Mouse (Mus musculus) layer of hippocampus, postnatal 14 days (tissue): ENCODE data around the gene Ndufb3. TPM values are rescaled to one million over a fixed set of nuclear protein-coding genes. Genes with fewer than 3 reads are reported as not detected.
"Not testable (repeated sequence)": the region's sequence is repeated elsewhere in the genome, so short reads cannot be mapped to it uniquely, and the experiment has no call there.

Source experiments
- DNase-seq, 2 experiments: peaks; one replicate each; pipeline ENCODE4 v3.0.0; 2021 to 2022; ENCODE audit warnings: low spot score in 2 of 2, mixed read lengths in 1 of 2
- long read RNA-seq, 2 experiments: library from polyadenylated mRNA; stranded (forward); transcript quantifications; one replicate each; pipeline ENCODE4 v2.0.0; 2021
- total RNA-seq, 2 experiments: library from RNA; stranded (reverse); gene quantifications; 2 replicates each; pipeline ENCODE4 v1.2.3; 2021

Ndufb3 gene
- total RNA-seq, result 100 to 1,000 TPM in 1 of 2 experiments, 10 to 100 TPM in 1; 98.4 to 103 TPM
- long read RNA-seq, experiment 1, transcript Ndufb3-201 (3 exons, 763 nt), result major isoform, 40 of 128 reads
- long read RNA-seq, experiment 1, partial matches to known transcripts, result 86 of 128 reads
- long read RNA-seq, experiment 1, other reads (novel, unspliced or antisense), result 2 of 128 reads
- long read RNA-seq, experiment 2, transcript Ndufb3-201 (3 exons, 763 nt), result major isoform, 132 of 384 reads
- long read RNA-seq, experiment 2, partial matches to known transcripts, result 252 of 384 reads
- long read RNA-seq, experiment 2, other reads (novel, unspliced or antisense), result 0 of 384 reads

DNA sequence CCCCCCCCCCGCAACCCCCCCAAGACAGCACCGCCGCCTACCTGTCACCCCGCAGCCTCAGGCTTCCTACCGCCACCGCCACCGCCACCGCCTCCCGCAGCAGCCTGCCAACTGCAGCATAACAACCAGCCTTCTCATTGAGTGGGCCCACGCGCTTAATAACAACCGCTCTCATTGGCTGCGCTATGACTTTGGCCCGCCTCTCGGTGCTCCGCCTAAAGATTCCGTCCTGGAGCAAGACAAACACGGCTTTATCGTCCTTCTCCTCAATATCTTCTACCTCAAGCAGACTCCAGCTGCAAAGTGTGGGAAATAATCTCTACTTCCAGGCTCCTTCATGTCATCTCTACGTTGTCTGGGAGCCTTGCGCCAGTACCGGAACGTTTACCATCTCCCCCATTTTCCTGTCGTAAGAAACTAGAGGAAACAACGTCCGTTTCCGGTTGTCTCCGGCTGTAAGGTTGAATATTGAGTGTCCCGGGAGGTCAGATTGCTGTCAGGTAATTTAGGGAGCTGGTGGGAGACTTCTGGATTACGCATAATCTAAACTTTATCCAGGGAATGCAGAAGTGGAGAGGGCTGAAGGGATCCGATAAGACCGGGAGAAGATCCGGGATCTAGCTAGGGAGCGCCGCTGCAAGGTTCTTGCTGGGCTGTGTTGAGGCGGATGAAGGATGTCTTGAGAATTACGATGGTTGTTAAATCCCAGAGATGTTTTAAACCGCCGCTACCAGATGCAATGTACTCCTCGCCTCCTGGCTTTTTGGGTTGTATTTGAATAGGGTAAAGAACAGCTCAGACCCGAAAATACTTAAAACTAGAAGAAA, at the start of gene Ndufb3, which contains the start of gene Fam126b:
TSS of gene Ndufb3 (plus strand) at position 214 of the 827 bp plus-strand sequence.
TSS of gene Fam126b (minus strand) at position 153 of the 827 bp plus-strand sequence.
- peak; percentile 93 to 94 for DNase-seq

DNA sequence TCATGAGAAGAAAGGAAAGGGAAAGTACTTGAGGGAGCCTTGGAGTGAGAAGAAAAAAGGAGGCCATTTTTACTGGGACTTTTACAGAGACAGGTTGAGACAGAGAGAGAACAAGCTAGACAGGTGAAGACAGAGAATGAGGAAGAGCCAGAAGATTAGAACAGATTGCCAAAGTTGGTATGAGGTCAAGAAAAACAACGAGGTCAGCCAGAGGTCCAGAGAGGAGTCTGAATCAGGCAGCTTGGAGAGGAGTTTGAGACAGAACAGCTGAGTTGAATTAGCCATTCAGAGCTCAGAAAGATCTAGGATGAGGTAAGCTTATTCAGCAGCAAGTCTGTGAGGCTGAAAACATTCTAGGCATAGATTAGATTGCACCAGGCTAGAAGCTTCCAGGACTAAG, 44.8 kb upstream of the Ndufb3 start:
- DNase-seq, result no peak

DNA sequence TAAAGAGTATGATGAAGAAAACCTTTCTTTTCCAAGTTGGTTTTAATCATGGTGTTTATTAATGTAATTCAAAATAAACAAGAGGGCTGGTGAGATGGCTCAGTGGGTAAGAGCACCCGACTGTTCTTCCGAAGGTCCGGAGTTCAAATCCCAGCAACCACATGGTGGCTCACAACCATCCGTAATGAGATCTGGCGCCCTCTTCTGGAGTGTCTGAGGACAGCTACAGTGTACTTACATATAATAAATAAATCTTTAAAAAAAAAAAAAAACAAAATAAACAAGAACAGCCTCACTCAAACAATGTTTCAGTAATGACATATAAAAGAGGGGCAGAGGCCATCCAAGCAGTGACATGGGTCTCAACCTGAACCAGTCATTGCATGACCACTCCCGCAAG, 25.8 kb upstream of the Ndufb3 start:
- DNase-seq, result not testable (repeated sequence)

DNA sequence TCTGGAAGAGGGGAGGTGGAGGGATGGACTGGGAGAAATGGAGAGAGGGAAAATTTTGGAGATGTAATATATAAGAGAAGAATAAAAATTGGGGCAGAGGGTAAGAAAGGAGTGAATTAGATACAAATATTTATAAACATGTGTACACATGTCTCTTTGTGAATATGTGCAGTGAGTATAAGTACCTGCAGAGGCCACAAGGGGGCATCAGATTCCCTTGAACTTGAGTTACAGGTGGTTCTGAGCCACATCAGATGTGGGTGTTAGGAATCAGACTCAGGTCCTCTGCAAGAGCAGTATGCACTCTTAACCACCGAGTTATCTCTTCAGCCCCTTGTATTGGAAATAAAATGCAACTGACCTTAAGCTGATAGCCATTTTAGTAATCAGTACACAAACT, 23.7 kb upstream of the Ndufb3 start:
- peak in 1 of 2 experiments; percentile 23 for DNase-seq

DNA sequence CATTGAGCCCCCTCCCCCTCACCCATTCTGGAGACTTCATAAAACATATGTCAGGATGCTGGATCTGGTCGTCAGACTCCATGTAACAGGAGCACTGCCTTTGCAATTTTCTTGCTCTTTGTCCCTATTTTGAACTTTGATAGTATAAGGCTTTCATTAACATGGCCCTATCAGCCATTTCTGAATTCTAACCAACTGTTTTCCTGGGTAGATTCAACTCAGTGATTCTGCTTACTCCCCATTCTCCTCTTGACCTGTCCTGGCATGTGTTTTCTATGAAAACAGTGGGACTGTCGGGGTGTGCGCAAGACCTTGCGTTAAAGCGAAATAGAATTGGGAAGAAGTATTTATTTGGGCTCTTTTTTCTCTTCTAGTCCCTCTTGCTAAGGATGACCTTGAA, 21.2 kb upstream of the Ndufb3 start:
- no peak for DNase-seq

DNA sequence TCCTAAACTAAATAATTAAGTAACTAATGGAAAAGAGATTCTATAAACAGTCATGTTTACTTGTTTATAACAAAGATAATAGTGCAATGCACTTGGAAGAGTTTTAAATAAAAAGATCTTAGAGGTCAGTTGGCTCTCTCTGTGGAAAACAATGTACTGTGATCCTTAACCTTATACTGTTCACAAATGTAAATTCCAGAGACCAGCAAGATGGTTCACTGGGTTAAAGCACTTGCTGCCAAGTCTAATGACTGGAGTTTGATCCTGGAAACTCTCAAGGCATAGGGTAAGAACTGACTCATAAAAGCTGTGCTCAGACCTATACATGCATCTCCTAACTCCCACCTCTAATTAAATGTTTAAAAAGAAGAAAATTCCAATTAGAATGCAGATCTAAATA, 19.6 kb upstream of the Ndufb3 start:
- DNase-seq, result no peak

DNA sequence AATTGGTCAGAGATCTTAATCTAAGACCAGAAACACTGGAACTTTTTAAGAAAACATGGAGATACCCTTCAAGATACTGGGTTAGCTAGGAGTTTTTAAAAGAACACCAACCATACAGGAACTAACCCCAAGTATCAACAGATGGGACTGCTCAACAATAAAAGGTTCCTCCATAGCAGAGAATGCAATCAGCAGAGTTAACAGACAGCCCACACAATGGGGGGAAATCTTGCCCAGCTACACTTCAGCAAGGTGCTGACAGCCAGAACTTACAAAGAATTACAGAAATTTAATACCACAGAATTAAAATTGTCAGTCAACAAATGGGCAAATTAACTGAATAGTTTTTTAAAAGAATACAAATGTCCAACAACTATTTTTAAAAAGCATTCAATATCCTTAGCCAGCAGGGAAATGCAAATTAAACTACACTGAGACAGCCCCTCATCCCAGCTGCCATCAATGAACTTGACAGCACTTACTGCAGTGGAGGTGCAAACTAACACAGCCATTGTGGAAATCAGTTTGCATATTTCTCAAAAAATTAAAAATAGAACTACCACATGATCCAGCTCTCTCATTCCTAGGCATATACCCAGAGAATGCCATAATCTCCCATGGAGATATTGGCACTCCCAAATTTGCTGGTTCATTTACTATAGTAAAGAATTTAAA, 17.6 kb upstream of the Ndufb3 start:
- DNase-seq, result peak in 1 of 2 experiments; percentile 15

DNA sequence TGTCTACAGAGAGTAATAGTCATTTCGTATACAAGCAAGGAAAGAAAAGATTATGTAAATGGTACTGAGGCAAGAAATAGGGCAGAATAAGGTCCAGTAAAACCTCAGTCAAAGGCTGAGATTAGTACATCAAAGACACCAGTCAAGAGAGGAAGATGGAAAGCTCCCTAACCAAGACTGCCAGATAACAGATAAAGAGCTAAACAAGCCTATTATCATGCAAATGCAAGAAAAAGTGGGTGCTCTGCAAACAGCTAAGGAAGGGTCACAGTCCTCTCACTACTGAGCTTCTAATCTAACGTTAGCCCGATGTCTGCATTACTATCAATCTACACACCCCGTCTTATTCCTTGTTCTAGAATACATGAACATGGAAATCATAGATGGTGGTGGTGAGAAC, 15.7 kb upstream of the Ndufb3 start:
- DNase-seq, result no peak

DNA sequence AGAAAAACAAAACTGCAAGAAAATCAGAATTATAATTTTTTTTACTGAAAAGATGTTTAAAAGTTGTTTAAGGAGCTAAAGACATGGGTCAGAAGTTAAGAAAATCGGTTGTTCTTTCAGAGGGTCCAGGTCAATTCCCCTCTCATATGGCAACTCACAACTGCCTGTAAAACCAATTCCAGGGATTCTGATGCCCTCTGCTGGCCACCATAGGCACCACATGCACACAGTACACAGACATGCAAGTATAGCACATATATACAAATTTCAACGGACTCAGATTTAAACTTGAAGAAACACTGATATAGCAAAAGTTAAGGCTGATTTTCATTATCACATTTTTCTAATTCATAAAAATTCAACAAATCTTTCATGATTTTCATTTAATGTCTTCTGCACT, 7.0 kb upstream of the Ndufb3 start:
- DNase-seq, result peak in 1 of 2 experiments; percentile 22

DNA sequence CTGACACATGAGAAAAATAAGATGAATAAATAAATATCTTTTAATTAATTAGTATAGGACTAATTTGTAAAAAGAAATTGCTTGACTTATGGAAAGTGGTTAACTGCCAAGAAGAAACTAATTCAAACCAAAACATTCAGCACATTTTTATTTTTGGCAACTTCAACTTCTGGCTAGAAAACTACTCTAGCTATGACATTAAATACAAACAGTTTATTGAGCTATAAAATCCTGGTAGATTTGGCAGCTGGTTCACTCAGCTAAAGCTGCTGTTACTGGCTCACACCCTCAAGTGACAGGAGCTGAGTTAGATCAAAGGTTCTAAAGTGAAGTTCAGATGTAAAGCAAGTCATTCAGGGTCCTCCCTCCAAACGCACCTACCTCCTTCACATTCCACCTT, 3.6 kb upstream of the Ndufb3 start:
- no peak for DNase-seq

DNA sequence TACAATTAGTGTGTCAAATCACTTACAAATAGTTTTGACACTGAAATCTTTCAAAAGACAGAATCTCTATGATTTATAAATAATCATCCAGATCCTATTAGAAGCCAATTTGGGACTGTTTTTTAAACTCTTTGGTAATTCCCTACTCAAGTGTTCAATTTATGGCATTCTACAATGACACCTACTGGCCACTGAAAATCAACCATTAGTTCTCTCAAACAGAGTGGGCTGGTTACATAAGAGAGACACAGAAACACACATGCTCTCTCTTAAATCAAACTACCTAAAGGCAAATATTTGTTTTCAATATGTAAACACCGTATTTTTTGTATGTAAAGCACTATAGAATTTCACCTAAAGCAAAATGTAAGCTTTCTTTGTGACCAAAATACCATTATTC, 1.9 kb upstream of the Ndufb3 start:
- peak in 1 of 2 experiments; percentile 39 for DNase-seq

DNA sequence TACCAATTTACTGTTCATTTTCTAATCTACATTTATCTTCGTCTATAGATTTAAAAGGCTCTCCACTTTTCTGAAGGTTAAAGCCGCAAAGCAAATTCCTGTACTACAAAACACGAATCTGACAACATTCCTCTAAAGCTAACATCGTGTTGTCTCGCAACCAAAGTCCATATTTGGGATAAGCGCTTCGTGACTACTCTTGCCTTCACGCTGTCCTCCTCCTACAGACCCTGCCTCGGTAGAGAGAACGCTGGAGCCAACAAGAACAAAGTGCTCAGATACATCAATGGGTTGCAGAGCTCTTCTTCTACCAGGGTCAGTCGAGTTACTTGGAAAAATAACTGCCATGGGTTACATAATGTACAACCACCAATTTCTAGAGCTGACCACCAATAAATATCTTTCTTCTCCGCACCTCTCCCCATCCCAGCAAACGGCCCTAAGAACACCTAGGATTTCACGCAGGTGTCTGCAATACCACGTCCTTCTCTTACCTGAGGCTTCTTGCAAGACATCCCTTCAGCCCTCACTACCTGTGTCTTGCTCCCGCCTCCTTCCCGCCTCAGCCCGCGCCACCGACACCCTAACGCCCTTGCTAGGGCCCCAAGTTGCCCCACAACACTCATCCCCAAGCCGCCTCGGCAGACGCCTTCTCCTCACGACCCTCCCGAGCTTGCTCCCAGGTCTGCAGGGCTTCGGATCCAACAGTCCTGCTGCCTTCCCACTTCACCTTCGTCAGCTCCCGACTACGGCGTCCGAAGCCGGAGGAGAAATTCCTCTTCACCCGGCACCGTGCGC, 612 bp upstream of the Ndufb3 start:
- DNase-seq, result peak; percentile 11 to 24

DNA sequence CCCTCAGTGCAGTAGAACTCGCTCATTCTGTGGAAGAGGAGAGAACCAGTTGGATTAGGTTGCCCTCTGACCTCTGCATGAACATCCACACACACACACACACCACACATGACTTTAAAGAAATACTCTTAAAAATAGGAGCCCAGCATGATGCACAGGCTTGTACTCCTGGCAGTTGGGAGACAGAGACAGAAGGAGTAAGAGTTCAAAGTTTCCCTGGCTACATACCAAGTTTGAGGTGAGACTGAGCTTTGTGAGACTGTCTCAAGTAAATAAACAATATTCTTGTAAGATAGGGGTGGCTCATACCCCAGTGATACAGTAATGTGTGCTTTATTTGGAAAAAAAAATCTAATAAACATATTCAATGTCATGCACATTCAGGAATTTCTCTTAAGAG, 1.3 kb downstream of the Ndufb3 start:
- DNase-seq, result no peak

DNA sequence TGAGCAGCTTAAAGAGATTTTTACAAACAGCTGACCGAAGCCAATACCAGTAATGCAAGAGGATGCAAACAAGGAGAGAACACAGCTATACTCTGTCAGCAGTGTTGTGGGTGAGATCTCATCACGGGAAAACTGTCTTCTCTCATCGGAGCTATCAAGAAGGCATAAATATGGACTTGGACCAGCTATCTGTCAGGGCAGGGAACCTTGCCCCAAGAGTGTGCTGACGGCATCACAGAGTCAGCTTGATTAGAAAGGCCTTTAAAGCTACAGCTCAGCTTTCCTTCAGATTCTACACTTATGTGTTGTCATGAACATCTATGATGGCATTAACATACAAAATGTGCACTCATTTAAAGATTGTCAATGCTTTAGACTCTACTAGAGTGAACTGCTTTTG, 16.5 kb downstream of the Ndufb3 start:
- no peak for DNase-seq

DNA sequence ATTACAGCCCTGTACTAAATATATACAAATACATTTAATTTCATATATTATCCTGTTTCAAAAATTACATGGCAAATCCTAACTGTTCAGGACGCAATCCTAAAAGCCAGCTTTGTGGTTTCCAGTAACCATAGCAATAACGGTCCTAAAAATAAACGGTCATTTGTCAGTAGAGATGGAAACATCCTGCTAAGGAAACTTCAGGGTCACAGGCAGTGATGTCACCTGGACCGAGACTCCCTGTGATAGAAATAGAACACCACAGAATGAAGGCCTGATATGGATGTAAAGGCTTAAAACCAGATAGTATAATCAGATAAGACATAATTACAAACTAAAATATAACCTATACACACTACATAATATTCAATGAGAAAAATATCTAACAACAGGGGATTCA, 17.6 kb downstream of the Ndufb3 start:
- DNase-seq, result no peak

DNA sequence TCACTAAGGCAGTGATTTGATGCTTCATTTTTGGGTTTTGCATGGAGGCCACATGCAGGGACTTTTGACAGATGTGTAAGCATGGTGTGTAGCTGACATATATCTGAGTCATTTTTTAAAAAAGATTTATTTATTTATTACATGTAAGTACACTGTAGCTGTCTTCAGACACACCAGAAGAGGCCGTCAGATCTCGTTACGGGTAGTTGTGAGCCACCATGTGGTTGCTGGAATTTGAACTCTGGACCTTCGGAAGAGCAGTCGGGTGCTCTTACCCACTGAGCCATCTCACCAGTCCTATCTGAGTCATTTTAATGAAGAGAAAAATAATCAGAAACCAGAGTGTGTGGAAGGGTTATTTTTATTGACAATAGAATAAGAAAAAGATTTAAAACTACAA, 23.4 kb downstream of the Ndufb3 start:
- not testable (repeated sequence) for DNase-seq

DNA sequence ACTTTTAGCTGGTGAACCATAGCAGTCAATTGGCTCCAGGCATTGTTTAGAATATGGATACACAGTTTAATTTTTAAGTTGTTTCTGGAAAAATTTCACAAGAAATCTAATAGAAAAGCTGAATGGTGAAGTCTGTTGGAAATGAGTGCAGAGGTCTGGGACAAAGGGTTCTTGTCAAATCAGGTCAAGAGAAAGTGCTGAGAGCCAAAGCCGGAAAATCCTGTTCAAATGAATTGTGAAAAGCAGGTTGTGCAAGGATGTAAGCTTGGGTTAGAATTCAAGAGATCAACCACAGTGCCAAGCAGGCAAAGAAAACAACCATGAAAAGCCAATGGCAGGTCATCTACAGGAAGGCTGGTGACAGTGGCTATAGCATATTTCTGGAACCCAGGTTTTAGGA, 24.0 kb downstream of the Ndufb3 start:
- no peak for DNase-seq

DNA sequence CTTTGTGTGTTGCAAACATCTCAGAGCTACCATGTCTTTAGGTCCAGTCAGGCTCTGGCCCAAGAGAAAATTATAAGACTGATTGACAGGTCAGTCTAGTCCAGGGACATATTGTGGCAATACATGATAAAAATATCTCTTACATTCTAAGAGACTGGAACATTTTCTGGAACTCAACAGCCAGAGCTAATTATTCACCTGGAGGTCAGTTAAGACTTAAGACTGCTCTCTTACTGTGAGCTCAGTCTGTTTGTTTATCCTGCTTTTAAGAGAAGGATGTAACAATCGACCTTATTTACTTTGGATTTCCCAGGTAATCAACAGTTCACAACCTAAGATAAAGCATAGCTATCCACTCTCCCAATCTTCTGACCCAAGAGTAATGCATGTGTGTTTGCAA, 24.4 kb downstream of the Ndufb3 start:
- no peak for DNase-seq

DNA sequence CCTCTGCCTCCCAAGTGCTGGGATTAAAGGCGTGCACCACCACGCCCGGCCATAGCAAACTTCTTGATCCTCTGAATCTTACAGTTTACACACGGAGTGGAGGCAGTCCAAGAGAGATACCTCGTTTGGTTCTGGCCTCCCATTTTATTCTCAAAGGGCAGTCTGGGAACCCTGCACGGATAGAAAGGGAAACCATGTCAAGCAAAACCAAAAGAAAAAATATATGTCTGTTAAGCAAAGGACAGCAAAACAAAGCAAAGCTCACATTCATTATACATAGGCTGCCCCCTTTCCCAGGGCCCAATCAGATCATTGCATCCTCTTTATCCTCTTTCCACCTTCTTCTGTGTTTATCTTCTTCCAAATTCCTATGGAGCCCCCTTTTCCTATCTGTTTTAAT, 27.6 kb downstream of the Ndufb3 start:
- DNase-seq, result peak in 1 of 2 experiments; percentile 15

DNA sequence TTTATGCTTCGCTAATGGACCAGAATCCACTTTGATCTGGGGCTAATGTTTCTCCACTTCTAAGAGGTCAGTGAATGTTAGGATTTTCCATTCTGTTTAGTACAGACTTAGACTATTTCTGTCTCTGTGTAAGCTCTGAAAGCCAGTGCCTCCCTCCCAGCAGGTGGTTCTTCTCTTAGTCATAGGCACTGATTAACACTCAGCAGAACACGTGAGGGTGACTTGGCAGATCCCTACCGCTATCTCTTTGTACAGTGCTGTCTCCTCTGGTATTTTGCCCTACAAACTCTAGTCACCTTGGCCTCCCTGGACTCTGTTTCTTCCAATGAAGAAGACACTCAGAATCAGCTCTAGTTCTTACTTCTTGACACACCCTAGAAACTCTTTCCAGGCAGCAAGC, 28.2 kb downstream of the Ndufb3 start:
- no peak for DNase-seq

DNA sequence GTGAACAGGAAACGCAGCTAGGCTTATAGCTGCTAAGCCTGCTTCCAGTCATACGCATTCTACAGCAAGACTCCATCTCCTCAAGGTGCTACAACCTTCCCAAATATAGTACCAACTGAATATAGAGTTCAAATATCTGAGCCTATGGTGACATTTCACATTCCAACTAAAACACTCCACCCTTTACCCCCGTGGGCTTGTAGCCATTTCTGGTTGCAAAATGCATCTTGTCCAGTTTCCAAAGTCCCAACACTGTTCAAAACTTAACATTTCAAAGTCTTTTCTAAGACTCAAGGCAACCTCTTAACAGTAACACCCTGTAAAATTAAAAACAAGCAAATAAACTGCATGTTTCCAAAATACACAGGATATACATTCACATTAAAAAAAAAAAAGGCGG, 29.0 kb downstream of the Ndufb3 start:
- DNase-seq, result no peak
